Mouse (Mus musculus) embryonic facial prominence, embryonic 15.5 days (tissue): ENCODE results near the gene Gfer. TPM values are rescaled to one million over a fixed set of nuclear protein-coding genes. Genes with fewer than 3 reads are reported as not detected.
A peak's percentile ranks its signal among the peaks of the same experiment; 100 is the strongest.
"Not testable (repeated sequence)": the region's sequence is repeated elsewhere in the genome, so short reads cannot be mapped to it uniquely, and the experiment has no call there.

Experiments
- ATAC-seq: fragments of 200-750 bp; cut with Nextera tagmentation; 2 replicates; pipeline ENCODE4 v1.8.0; 2017; ENCODE audit warnings: low read depth, moderate TSS enrichment; ENCODE audit not compliant: insufficient number of reproducible peaks, low FRiP score, low TSS enrichment
- H3K27ac ChIP-seq: fragments of 300-500 bp; sonication (generic); replicated peaks from 2 replicates; pipeline ENCODE4 v1.5.1; 2015; ENCODE audit warnings: mild to moderate bottlenecking, inconsistent platforms
- H3K27me3 ChIP-seq: fragments of 300-500 bp; sonication (generic); 2 replicates; pipeline ENCODE4 v1.6.1; 2015; ENCODE audit warnings: inconsistent platforms
- H3K36me3 ChIP-seq: fragments of 300-500 bp; sonication (generic); 2 replicates; pipeline ENCODE4 v1.6.1; 2015; ENCODE audit warnings: mild to moderate bottlenecking, inconsistent platforms
- H3K4me1 ChIP-seq: fragments of 300-500 bp; sonication (generic); 2 replicates; pipeline ENCODE4 v1.6.1; 2015; ENCODE audit warnings: inconsistent platforms
- H3K4me2 ChIP-seq: fragments of 300-500 bp; sonication (generic); replicated peaks from 2 replicates; pipeline ENCODE4 v1.6.1; 2015; ENCODE audit warnings: mild to moderate bottlenecking, inconsistent platforms
- H3K4me3 ChIP-seq: fragments of 300-500 bp; sonication (generic); replicated peaks from 2 replicates; pipeline ENCODE4 v1.5.1; 2015; ENCODE audit warnings: mild to moderate bottlenecking, inconsistent platforms
- H3K9ac ChIP-seq: fragments of 300-500 bp; sonication (generic); 2 replicates; pipeline ENCODE4 v1.6.1; 2015; ENCODE audit warnings: inconsistent platforms
- H3K9me3 ChIP-seq: fragments of 300-500 bp; sonication (generic); replicated peaks from 2 replicates; pipeline ENCODE4 v1.6.1; 2016; ENCODE audit warnings: inconsistent platforms
- WGBS: fragments of 180-500 bp; shearing (Covaris S2); methylation state at CpG from one replicate; pipeline ENCODE4 v1.1.7; 2015; 5-methylcytosine and 5-hydroxymethylcytosine counted together
- polyA plus RNA-seq: library from polyadenylated mRNA; unstranded; fragments of >200 nt; fragmentation: Nextera tagmentation; extraction: Ambion mirVana; gene quantifications from 2 replicates; pipeline ENCODE4 v1.2.1, GENCODE M21; 2015

Gfer gene
- polyA plus RNA-seq, 1 experiment from 2014 or later: 35.2 TPM

DNA sequence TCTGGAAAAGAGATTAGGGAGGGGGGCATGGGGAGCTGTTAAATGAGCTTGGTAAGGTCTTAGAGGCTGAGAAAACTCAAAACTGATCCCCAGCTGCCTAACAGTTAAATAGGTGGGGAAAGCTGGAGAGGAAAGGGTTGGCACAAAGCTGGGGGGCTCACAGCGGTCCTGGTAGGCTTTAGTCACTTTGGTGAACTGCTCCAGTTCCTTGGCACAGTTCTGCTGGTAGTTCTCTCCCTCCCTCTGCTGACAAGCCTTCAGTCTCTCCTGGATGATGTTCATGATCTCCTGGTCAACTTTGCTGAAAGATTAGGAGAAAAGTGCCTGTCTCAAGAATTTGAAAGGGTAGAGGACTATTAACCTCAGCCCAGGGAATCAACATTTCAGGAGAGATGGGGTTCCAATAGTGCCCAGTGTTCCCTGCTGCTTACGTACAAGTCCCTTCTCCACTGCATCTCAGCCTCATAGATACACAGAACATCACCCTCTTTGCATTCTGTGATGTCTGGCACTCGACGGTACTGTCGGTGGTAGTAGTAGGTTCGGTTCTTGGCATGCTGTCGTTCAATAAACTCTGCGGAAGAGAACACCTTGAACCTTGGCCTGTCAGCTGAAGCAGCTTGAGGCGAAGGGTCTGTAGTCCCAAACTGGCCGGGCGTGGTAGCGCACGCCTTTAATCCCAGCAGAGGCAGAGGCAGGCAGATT lies 26.4 kb upstream of the Gfer start:
- H3K9me3 ChIP-seq: no peaks in the 10 kb centered on the region
- no peak for ATAC-seq
- H3K4me3 ChIP-seq: peak overlapping the region; percentile 93; the same call in 1 of the 2 replicates
- no peaks in the 10 kb centered on the region for H3K27me3 ChIP-seq
- WGBS: 29% methylated on average over 13 of the region's 13 CpGs
- H3K9ac ChIP-seq: 0 out of 2 replicates have a peak overlapping the region, but pooled peaks have one; percentile 3
- H3K4me1 ChIP-seq: peaks cover 32% of the 10 kb centered on the region
- H3K36me3 ChIP-seq: peaks cover 22% of the 10 kb centered on the region
- 0 out of 2 replicates have a peak overlapping the region, but pooled peaks have one; percentile 29 for H3K27ac ChIP-seq
- peak overlapping the region; percentile 62 for H3K4me2 ChIP-seq

DNA sequence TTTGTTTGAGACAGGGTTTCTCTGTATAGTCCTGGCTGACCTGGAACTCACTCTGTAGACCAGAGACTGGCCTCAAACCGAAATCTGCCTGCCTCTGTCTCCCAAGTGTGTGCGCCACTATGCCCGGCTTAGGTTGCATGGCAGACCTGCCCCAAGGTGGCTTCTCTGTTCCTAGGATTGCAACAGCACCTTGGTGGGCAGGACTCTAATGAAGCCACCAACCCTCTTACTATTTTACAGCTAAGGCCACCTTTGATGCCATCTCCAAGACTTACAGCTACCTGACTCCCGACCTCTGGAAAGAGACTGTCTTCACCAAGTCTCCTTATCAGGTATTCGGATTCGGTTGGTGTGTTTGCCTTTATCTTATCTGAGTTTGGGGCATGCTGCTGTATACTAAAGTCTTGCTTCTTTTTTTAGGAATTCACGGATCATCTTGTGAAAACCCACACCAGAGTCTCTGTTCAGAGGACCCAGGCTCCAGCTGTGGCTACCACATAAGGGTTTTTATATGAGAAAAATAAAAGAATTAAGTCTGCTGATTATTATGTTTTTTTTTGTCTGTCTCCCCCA lies 25.5 kb upstream of the Gfer start:
- WGBS: 67% methylated on average over 7 of the region's 7 CpGs
- not testable (repeated sequence) for H3K27ac ChIP-seq, H3K27me3 ChIP-seq, ATAC-seq, H3K9me3 ChIP-seq
- H3K36me3 ChIP-seq: peaks cover 24% of the 10 kb centered on the region
- peaks cover 32% of the 10 kb centered on the region for H3K4me1 ChIP-seq
- H3K4me2 ChIP-seq: peak overlapping the region; percentile 68
- peak overlapping the region; percentile 22; the same call in 1 of the 2 replicates for H3K9ac ChIP-seq
- peak overlapping the region; percentile 93 for H3K4me3 ChIP-seq

- not testable (repeated sequence) for ATAC-seq, H3K9me3 ChIP-seq, H3K27me3 ChIP-seq
- Histone ChIP-seq H3K4me3 (peak overlapping the region; percentile 93), H3K9ac (peak overlapping the region; percentile 78), H3K4me2 (peak overlapping the region; percentile 68), H3K4me1 (peaks cover 32% of the 10 kb centered on the region), H3K36me3 (peaks cover 29% of the 10 kb centered on the region), H3K27ac (peak overlapping the region; percentile 89; the same call in 1 of the 2 replicates)
- 0% methylated on average over 11 of the region's 11 CpGs for WGBS
Observed at GRCm38 (mm10) chr17:24720616-24721015, 24.7 kb upstream of the Gfer start.

GRCm38 (mm10) chr17:24719494-24720222 lies 23.7 kb upstream of the Gfer start:
- peak; percentile 99 for ATAC-seq
- peak overlapping the region; percentile 68 for H3K4me2 ChIP-seq
- H3K4me3 ChIP-seq: peak overlapping the region; percentile 93
- no peaks in the 10 kb centered on the region for H3K27me3 ChIP-seq
- peak overlapping the region; percentile 95 for H3K9ac ChIP-seq
- peaks cover 35% of the 10 kb centered on the region for H3K36me3 ChIP-seq
- H3K27ac ChIP-seq: peak overlapping the region; percentile 89
- WGBS: under 1% methylated on average over 61 of the region's 61 CpGs
- H3K9me3 ChIP-seq: no peaks in the 10 kb centered on the region
- peaks cover 32% of the 10 kb centered on the region for H3K4me1 ChIP-seq

- H3K4me3 ChIP-seq: peak overlapping the region; percentile 93
- WGBS: 58% methylated on average over 5 of the region's 5 CpGs
- H3K27me3 ChIP-seq, H3K9me3 ChIP-seq, ATAC-seq, H3K27ac ChIP-seq: not testable (repeated sequence)
- peaks cover 32% of the 10 kb centered on the region for H3K4me1 ChIP-seq
- H3K9ac ChIP-seq: peak overlapping the region; percentile 95
- peaks cover 35% of the 10 kb centered on the region for H3K36me3 ChIP-seq
- H3K4me2 ChIP-seq: peak overlapping the region; percentile 56
Observed at GRCm38 (mm10) chr17:24718938-24719337, 23.0 kb upstream of the Gfer start.

GRCm38 (mm10) chr17:24717943-24718342 lies 22.0 kb upstream of the Gfer start, which contains the start of the genes Rnf151 and Rps2:
TSS of gene Rnf151 (minus strand) at chr17:24718063.
TSS of gene Rps2 (plus strand) at chr17:24718116.
- H3K27me3 ChIP-seq: no peaks in the 10 kb centered on the region
- H3K9ac ChIP-seq: peak within 1 kb of the TSS; percentile 95; the same call in 1 of the 2 replicates
- no peak within 1 kb of the TSS for H3K27ac ChIP-seq
- H3K36me3 ChIP-seq: peaks cover 35% of the 10 kb centered on the region
- H3K4me1 ChIP-seq: peaks cover 23% of the 10 kb centered on the region
- H3K4me3 ChIP-seq: peak within 1 kb of the TSS; percentile 93
- 81% methylated on average over 4 of the region's 4 CpGs for WGBS
- no peak for ATAC-seq
- H3K9me3 ChIP-seq: no peaks in the 10 kb centered on the region
- peak within 1 kb of the TSS; percentile 56 for H3K4me2 ChIP-seq

- ATAC-seq: no peak
- Histone ChIP-seq H3K27me3 (no peaks in the 10 kb centered on the region), H3K4me3 (no peak overlapping the region), H3K4me1 (peaks cover 8% of the 10 kb centered on the region), H3K36me3 (peaks cover 21% of the 10 kb centered on the region), H3K9ac (no peak overlapping the region), H3K27ac (no peak overlapping the region), H3K9me3 (no peaks in the 10 kb centered on the region), H3K4me2 (no peak overlapping the region)
- WGBS: 93% methylated on average over 15 of the region's 15 CpGs
Observed at GRCm38 (mm10) chr17:24716166-24716682, 20.3 kb upstream of the Gfer start.

GRCm38 (mm10) chr17:24715556-24715955 lies 19.6 kb upstream of the Gfer start:
- Histone ChIP-seq H3K4me1 (peaks cover 7% of the 10 kb centered on the region), H3K4me3 (no peak overlapping the region), H3K9ac (no peak overlapping the region), H3K27me3 (no peaks in the 10 kb centered on the region), H3K9me3 (no peaks in the 10 kb centered on the region), H3K27ac (no peak overlapping the region), H3K36me3 (peaks cover 21% of the 10 kb centered on the region), H3K4me2 (no peak overlapping the region)
- WGBS: 72% methylated on average over 6 of the region's 6 CpGs
- ATAC-seq: no peak

DNA sequence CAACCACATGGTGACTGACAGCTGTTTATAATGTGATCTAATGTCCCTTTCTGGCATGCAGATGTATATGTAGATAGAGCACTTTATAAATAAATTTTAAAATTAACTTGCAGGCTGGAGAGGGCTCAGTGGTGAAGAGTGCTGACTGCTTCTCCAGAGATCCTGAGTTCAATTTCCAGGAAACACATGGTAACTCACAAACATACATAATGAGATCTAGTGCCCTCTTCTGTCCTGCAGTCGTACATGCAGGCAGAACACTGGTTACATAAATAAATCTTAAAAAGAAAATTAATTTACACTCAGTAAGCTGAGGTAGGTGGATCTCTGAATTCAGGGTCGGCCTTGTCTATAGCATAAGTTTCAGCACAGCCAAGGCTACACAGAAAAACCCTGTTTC lies 12.7 kb upstream of the Gfer start:
- Histone ChIP-seq H3K4me1 (peaks cover 17% of the 10 kb centered on the region), H3K9ac (no peak overlapping the region), H3K27me3 (no peaks in the 10 kb centered on the region), H3K36me3 (peaks cover 19% of the 10 kb centered on the region), H3K4me3 (peak overlapping the region; percentile 87), H3K9me3 (no peaks in the 10 kb centered on the region), H3K4me2 (peak overlapping the region; percentile 72), H3K27ac (no peak overlapping the region)
- 39% methylated on average over 2 of the region's 2 CpGs for WGBS
- ATAC-seq: no peak

DNA sequence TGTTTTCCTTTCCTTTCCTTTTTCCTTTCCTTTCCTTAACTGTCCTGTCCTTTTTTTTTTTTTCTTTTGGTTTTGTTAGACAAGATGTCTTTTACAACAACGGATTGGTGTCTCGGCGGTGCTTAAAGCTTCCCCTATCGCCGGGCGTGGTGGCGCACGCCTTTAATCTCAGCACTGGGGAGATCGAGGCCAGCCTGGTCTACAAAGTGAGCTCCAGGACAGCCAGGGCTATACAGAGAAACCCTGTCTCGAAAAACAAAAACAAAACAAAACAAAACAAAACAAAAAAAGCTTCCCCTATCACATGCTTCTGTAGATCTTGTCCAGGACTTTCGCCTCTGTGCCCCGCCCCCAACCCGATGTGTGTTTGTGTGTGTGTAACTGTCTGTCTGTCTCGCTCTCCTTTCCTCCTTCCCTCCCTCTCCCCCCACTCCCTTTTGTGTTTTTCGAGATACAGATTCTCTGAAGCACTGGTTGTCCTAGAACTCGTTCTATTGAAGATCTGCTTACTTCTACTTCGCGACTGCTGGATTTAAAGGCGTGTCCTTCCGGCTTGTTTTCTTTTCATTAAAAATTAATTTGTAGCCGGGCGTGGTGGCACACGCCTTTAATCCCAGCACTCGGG lies 12.0 kb upstream of the Gfer start:
- Histone ChIP-seq H3K9ac (peak overlapping the region; percentile 79; the same call in 1 of the 2 replicates), H3K9me3 (no peaks in the 10 kb centered on the region), H3K36me3 (peaks cover 22% of the 10 kb centered on the region), H3K27ac (peak overlapping the region; percentile 84), H3K4me3 (peak overlapping the region; percentile 87), H3K4me1 (peaks cover 17% of the 10 kb centered on the region), H3K4me2 (peak overlapping the region; percentile 72), H3K27me3 (no peaks in the 10 kb centered on the region)
- WGBS: 3% methylated on average over 24 of the region's 24 CpGs
- no peak for ATAC-seq
